Mouse (Mus musculus) heart, postnatal 0 days (tissue): ENCODE data around the gene Exoc3l. TPM values are rescaled to one million over a fixed set of nuclear protein-coding genes. Genes with fewer than 3 reads are reported as not detected.
A peak's percentile ranks its signal among the peaks of the same experiment; 100 is the strongest.
"Not testable (repeated sequence)": the region's sequence is repeated elsewhere in the genome, so short reads cannot be mapped to it uniquely, and the experiment has no call there.

Source experiments
- ATAC-seq: fragments of 200-750 bp; cut with Nextera tagmentation; 2 replicates; pipeline ENCODE4 v1.8.0; 2017; ENCODE audit warnings: low read depth, moderate number of reproducible peaks, moderate library complexity; ENCODE audit not compliant: insufficient read depth
- DNase-seq: peaks from one replicate; pipeline ENCODE4 v3.0.0-alpha.2; 2016; ENCODE audit warnings: low spot score
- H3K27ac ChIP-seq: fragments of 300-500 bp; sonication (generic); 2 replicates; pipeline ENCODE4 v1.5.1; 2014; ENCODE audit warnings: low read depth, mild to moderate bottlenecking
- H3K27me3 ChIP-seq: fragments of 300-500 bp; sonication (generic); 2 replicates; pipeline ENCODE4 v1.6.1; 2014; ENCODE audit warnings: low read length, mixed read lengths; ENCODE audit not compliant: control insufficient read depth, insufficient read depth
- H3K36me3 ChIP-seq: fragments of 300-500 bp; sonication (generic); replicated peaks from 2 replicates; pipeline ENCODE4 v1.6.1; 2014; ENCODE audit warnings: low read length, mixed read lengths; ENCODE audit not compliant: control insufficient read depth, insufficient read depth
- H3K4me1 ChIP-seq: fragments of 300-500 bp; sonication (generic); 2 replicates; pipeline ENCODE4 v1.6.1; 2014; ENCODE audit warnings: antibody characterized with exemption; ENCODE audit not compliant: control insufficient read depth, insufficient read depth
- H3K4me2 ChIP-seq: fragments of 300-500 bp; sonication (generic); 2 replicates; pipeline ENCODE4 v1.6.1; 2014; ENCODE audit warnings: low read depth, mild to moderate bottlenecking, low read length, moderate library complexity
- H3K4me3 ChIP-seq: fragments of 300-500 bp; sonication (generic); 2 replicates; pipeline ENCODE4 v1.5.1; 2014; ENCODE audit warnings: low read depth, low read length
- H3K9ac ChIP-seq: fragments of 300-500 bp; sonication (generic); replicated peaks from 2 replicates; pipeline ENCODE4 v1.6.1; 2014; ENCODE audit warnings: low read depth, low read length, mixed read lengths
- H3K9me3 ChIP-seq: fragments of 300-500 bp; sonication (generic); replicated peaks from 2 replicates; pipeline ENCODE4 v1.6.1; 2016; ENCODE audit warnings: low read length; ENCODE audit not compliant: control insufficient read depth
- CTCF ChIP-seq: IDR thresholded peaks from 2 replicates; pipeline ENCODE4 v1.5.1; 2016; ENCODE audit warnings: antibody characterized with exemption, control low read depth, low read depth
- EP300 ChIP-seq: IDR thresholded peaks from 2 replicates; pipeline ENCODE4 v1.6.1; 2016; ENCODE audit warnings: antibody characterized with exemption, low read depth
- WGBS: fragments of 180-500 bp; shearing (Covaris S2); extraction: QIAGEN DNeasy Blood & Tissue Kit; methylation state at CpG from one replicate; pipeline ENCODE4 v1.1.7; 2014; 5-methylcytosine and 5-hydroxymethylcytosine counted together
- polyA plus RNA-seq: library from polyadenylated mRNA; unstranded; fragments of >200 nt; fragmentation: Nextera tagmentation; extraction: Ambion mirVana; gene quantifications from 2 replicates; pipeline ENCODE4 v1.2.1, GENCODE M21; 2015
- total RNA-seq: library from RNA; depleted of rRNA; stranded (reverse); fragments of >200 nt; gene quantifications from 2 replicates; pipeline ENCODE4 v1.2.3, GENCODE M21; 2014; ENCODE audit warnings: low replicate concordance

Exoc3l gene
- total and polyA plus RNA-seq, 2 experiments from 2014 or later, result 9.5 to 10.6 TPM

- 61% methylated on average over 19 of the region's 19 CpGs for WGBS
- H3K4me3 ChIP-seq, result no peak overlapping the region
- no peaks in the 10 kb centered on the region for H3K36me3 ChIP-seq
- H3K4me2 ChIP-seq, result no peak overlapping the region
- no peak for DNase-seq
- H3K27me3 ChIP-seq, result 0 out of 2 replicates have a peak, but pooled peaks cover 4% of the 10 kb centered on the region
- no peaks in the 10 kb centered on the region for H3K9me3 ChIP-seq
- peaks cover 29% of the 10 kb centered on the region for H3K4me1 ChIP-seq
- H3K27ac ChIP-seq, result no peak overlapping the region
- H3K9ac ChIP-seq, result no peak overlapping the region
- ATAC-seq, result no peak
- TF ChIP-seq EP300 (no peak), CTCF (no peak)
Observed at GRCm38 (mm10) chr8:105293405-105293804, 2.5 kb downstream of the Exoc3l start.

GRCm38 (mm10) chr8:105292471-105292870 is 3.4 kb downstream of the Exoc3l start:
- H3K36me3 ChIP-seq, result no peaks in the 10 kb centered on the region
- TF ChIP-seq CTCF (no peak), EP300 (no peak)
- H3K9ac ChIP-seq, result no peak overlapping the region
- DNase-seq (no peak), ATAC-seq (no peak)
- no peak overlapping the region for H3K4me2 ChIP-seq
- H3K27me3 ChIP-seq, result 0 out of 2 replicates have a peak, but pooled peaks cover 4% of the 10 kb centered on the region
- no peaks in the 10 kb centered on the region for H3K9me3 ChIP-seq
- WGBS, result 68% methylated on average over 7 of the region's 7 CpGs
- no peak overlapping the region for H3K27ac ChIP-seq
- H3K4me1 ChIP-seq, result peaks cover 26% of the 10 kb centered on the region
- H3K4me3 ChIP-seq, result no peak overlapping the region

GRCm38 (mm10) chr8:105291802-105292201 is 4.1 kb downstream of the Exoc3l start:
- 46% methylated on average over 3 of the region's 3 CpGs for WGBS
- not testable (repeated sequence) for H3K9me3 ChIP-seq, H3K36me3 ChIP-seq, DNase-seq, ATAC-seq, H3K4me3 ChIP-seq, H3K4me2 ChIP-seq, H3K27ac ChIP-seq, H3K9ac ChIP-seq, H3K27me3 ChIP-seq
- TF ChIP-seq CTCF, result peak; percentile 14; the same call in 1 of the 2 replicates
- H3K4me1 ChIP-seq, result peaks cover 21% of the 10 kb centered on the region

- 72% methylated on average over 8 of the region's 8 CpGs for WGBS
- not testable (repeated sequence) for DNase-seq, H3K4me2 ChIP-seq, H3K27ac ChIP-seq, H3K9me3 ChIP-seq, H3K4me3 ChIP-seq, H3K27me3 ChIP-seq, H3K9ac ChIP-seq, ATAC-seq, H3K36me3 ChIP-seq
- peaks cover 17% of the 10 kb centered on the region for H3K4me1 ChIP-seq
Observed at GRCm38 (mm10) chr8:105291364-105291763, 4.5 kb downstream of the Exoc3l start.

GRCm38 (mm10) chr8:105290554-105291314 is 5.2 kb downstream of the Exoc3l start:
- Histone ChIP-seq H3K9ac (no peak overlapping the region), H3K4me1 (peaks cover 12% of the 10 kb centered on the region), H3K36me3 (no peaks in the 10 kb centered on the region), H3K27ac (no peak overlapping the region), H3K27me3 (0 out of 2 replicates have a peak, but pooled peaks cover 4% of the 10 kb centered on the region), H3K4me2 (peak overlapping the region; percentile 81), H3K9me3 (no peaks in the 10 kb centered on the region), H3K4me3 (no peak overlapping the region)
- WGBS, result 13% methylated on average over 31 of the region's 31 CpGs
- TF ChIP-seq EP300 (no peak), CTCF (peak; percentile 95)
- ATAC-seq (peak; percentile 19; the same call in 1 of the 2 replicates), DNase-seq (peak; percentile 81)
